Mouse (Mus musculus): ENCODE data around the gene Zfand3.

DNA sequence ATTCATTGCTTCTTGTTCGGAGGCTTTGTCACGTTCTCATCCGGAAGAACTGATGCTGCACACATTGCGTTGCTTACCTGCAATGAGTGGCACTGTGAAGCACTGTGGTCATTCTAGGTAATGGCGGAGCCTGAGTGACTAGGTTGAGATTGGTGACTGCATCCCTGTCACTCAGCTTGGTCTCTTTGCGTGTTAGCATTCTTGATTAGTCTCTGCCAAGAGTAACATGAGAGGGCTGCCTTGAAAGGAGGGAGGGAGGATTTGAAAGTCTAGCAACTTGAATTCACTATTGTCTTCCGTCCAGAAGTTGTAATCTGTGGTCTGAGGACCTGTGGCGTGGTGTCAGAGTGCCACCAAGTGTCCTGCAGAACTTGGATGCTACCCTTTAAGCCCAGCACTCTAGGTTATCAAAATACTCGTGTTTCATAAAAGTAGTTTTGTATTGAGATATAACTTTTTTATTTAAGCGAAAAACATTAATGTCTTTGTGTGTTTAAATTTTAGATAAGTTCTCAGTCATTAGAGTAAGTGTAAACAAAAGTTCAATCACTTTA, 141.1 kb downstream of the Zfand3 start:
- TF ChIP-seq CTCF (IDR thresholded peaks at IDR 0.05; ENCODE audit: insufficient read depth, low read depth, low read length) (no peak), POLR2A (IDR thresholded peaks at IDR 0.05; ENCODE audit: insufficient read depth, low read depth, low read length) (no peak)

All from olfactory bulb, adult 2 months (tissue).